Mouse (Mus musculus) hindbrain, embryonic 11.5 days (tissue): ENCODE measurements around the gene Anxa6. TPM values are rescaled to one million over a fixed set of nuclear protein-coding genes. Genes with fewer than 3 reads are reported as not detected.

Experiments
- ATAC-seq: fragments of 200-750 bp; cut with Nextera tagmentation; 2 replicates; pipeline ENCODE4 v1.8.0; 2017; ENCODE audit warnings: mild to moderate bottlenecking, moderate TSS enrichment, moderate library complexity; ENCODE audit not compliant: low FRiP score
- DNase-seq: peaks from one replicate; pipeline ENCODE4 v3.0.0-alpha.2; 2015; ENCODE audit warnings: low spot score
- H3K27ac ChIP-seq: fragments of 300-500 bp; sonication (generic); 2 replicates; pipeline ENCODE4 v1.5.1; 2014; ENCODE audit warnings: mild to moderate bottlenecking, low read depth, low read length
- H3K27me3 ChIP-seq: fragments of 300-500 bp; sonication (generic); 2 replicates; pipeline ENCODE4 v1.6.1; 2014; ENCODE audit warnings: mild to moderate bottlenecking, low read length, moderate library complexity, mixed read lengths; ENCODE audit not compliant: control insufficient read depth, insufficient read depth
- H3K36me3 ChIP-seq: fragments of 300-500 bp; sonication (generic); 2 replicates; pipeline ENCODE4 v1.6.1; 2014; ENCODE audit warnings: mild to moderate bottlenecking, low read length, moderate library complexity, mixed read lengths; ENCODE audit not compliant: control insufficient read depth, insufficient read depth
- H3K4me1 ChIP-seq: fragments of 300-500 bp; sonication (generic); replicated peaks from 2 replicates; pipeline ENCODE4 v1.6.1; 2014; ENCODE audit warnings: low read length, mixed read lengths; ENCODE audit not compliant: control insufficient read depth, insufficient read depth
- H3K4me2 ChIP-seq: fragments of 300-500 bp; sonication (generic); replicated peaks from 2 replicates; pipeline ENCODE4 v1.6.1; 2014; ENCODE audit warnings: mild to moderate bottlenecking, low read depth, low read length
- H3K4me3 ChIP-seq: fragments of 300-500 bp; sonication (generic); 2 replicates; pipeline ENCODE4 v1.5.1; 2014; ENCODE audit warnings: low read depth, low read length
- H3K9ac ChIP-seq: fragments of 300-500 bp; sonication (generic); 2 replicates; pipeline ENCODE4 v1.6.1; 2014; ENCODE audit warnings: low read depth, low read length
- H3K9me3 ChIP-seq: fragments of 300-500 bp; sonication (generic); 2 replicates; pipeline ENCODE4 v1.6.1; 2016; ENCODE audit warnings: low read length; ENCODE audit not compliant: control insufficient read depth
- WGBS: fragments of 180-500 bp; shearing (Covaris S2); extraction: QIAGEN DNeasy Blood & Tissue Kit; methylation state at CpG from one replicate; pipeline ENCODE4 v1.1.7; 2014; 5-methylcytosine and 5-hydroxymethylcytosine counted together
- polyA plus RNA-seq: library from polyadenylated mRNA; unstranded; fragments of >200 nt; fragmentation: Nextera tagmentation; extraction: Ambion mirVana; gene quantifications from 2 replicates; pipeline ENCODE4 v1.2.1, GENCODE M21; 2014

The Anxa6 gene
- polyA plus RNA-seq, 1 experiment from 2014 or later: 91.6 TPM

- 90% methylated on average over 4 of the region's 4 CpGs for WGBS
- no peaks in the 10 kb centered on the region for H3K9me3 ChIP-seq
- ATAC-seq (no peak), DNase-seq (no peak)
- no peak overlapping the region for H3K4me2 ChIP-seq
- H3K27me3 ChIP-seq: no peaks in the 10 kb centered on the region
- no peaks in the 10 kb centered on the region for H3K4me1 ChIP-seq
- no peak overlapping the region for H3K4me3 ChIP-seq
- H3K36me3 ChIP-seq: no peaks in the 10 kb centered on the region
- no peak overlapping the region for H3K27ac ChIP-seq
- no peak overlapping the region for H3K9ac ChIP-seq
These were observed 51.6 kb downstream of the Anxa6 start for GRCm38 (mm10) chr11:54981630-54982029.

GRCm38 (mm10) chr11:54977385-54977937 is 55.8 kb downstream of the Anxa6 start:
- H3K27ac ChIP-seq: no peak overlapping the region
- H3K4me2 ChIP-seq: no peak overlapping the region
- ATAC-seq (no peak), DNase-seq (no peak)
- H3K4me1 ChIP-seq: no peaks in the 10 kb centered on the region; the same call in 1 of the 2 replicates
- WGBS: 68% methylated on average over 6 of the region's 6 CpGs
- H3K9me3 ChIP-seq: no peaks in the 10 kb centered on the region
- no peak overlapping the region for H3K4me3 ChIP-seq
- H3K27me3 ChIP-seq: no peaks in the 10 kb centered on the region
- no peak overlapping the region for H3K9ac ChIP-seq
- H3K36me3 ChIP-seq: no peaks in the 10 kb centered on the region

- H3K27ac ChIP-seq: no peak overlapping the region
- WGBS: 96% methylated on average over 2 of the region's 2 CpGs
- no peaks in the 10 kb centered on the region for H3K9me3 ChIP-seq
- no peak overlapping the region for H3K9ac ChIP-seq
- H3K4me1 ChIP-seq: no peaks in the 10 kb centered on the region; the same call in 1 of the 2 replicates
- no peaks in the 10 kb centered on the region for H3K36me3 ChIP-seq
- H3K4me2 ChIP-seq: no peak overlapping the region
- H3K4me3 ChIP-seq: no peak overlapping the region
- DNase-seq (no peak), ATAC-seq (no peak)
- no peaks in the 10 kb centered on the region for H3K27me3 ChIP-seq
These were observed 56.9 kb downstream of the Anxa6 start for GRCm38 (mm10) chr11:54976351-54976750.

- Histone ChIP-seq H3K9me3 (no peaks in the 10 kb centered on the region), H3K4me1 (no peaks in the 10 kb centered on the region; the same call in 1 of the 2 replicates), H3K9ac (no peak overlapping the region), H3K27me3 (no peaks in the 10 kb centered on the region), H3K36me3 (no peaks in the 10 kb centered on the region), H3K4me3 (no peak overlapping the region), H3K4me2 (no peak overlapping the region), H3K27ac (no peak overlapping the region)
- DNase-seq (no peak), ATAC-seq (no peak)
- 92% methylated on average over 2 of the region's 2 CpGs for WGBS
These were observed 57.5 kb downstream of the Anxa6 start for GRCm38 (mm10) chr11:54975756-54976155.

GRCm38 (mm10) chr11:54975340-54975739 is 57.9 kb downstream of the Anxa6 start:
- Histone ChIP-seq H3K4me2 (no peak overlapping the region), H3K9me3 (no peaks in the 10 kb centered on the region), H3K4me1 (no peaks in the 10 kb centered on the region; the same call in 1 of the 2 replicates), H3K27me3 (no peaks in the 10 kb centered on the region), H3K27ac (no peak overlapping the region), H3K36me3 (no peaks in the 10 kb centered on the region), H3K9ac (no peak overlapping the region), H3K4me3 (no peak overlapping the region)
- ATAC-seq (no peak), DNase-seq (no peak)
- WGBS: 86% methylated on average over 5 of the region's 5 CpGs

- ATAC-seq (no peak), DNase-seq (no peak)
- Histone ChIP-seq H3K9me3 (no peaks in the 10 kb centered on the region), H3K27me3 (no peaks in the 10 kb centered on the region), H3K4me1 (no peaks in the 10 kb centered on the region; the same call in 1 of the 2 replicates), H3K4me3 (no peak overlapping the region), H3K27ac (no peak overlapping the region), H3K9ac (no peak overlapping the region), H3K4me2 (no peak overlapping the region), H3K36me3 (no peaks in the 10 kb centered on the region)
- 94% methylated on average over 4 of the region's 4 CpGs for WGBS
These were observed 58.6 kb downstream of the Anxa6 start for GRCm38 (mm10) chr11:54974639-54975038.

- no peaks in the 10 kb centered on the region for H3K9me3 ChIP-seq
- H3K4me3 ChIP-seq: no peak overlapping the region
- DNase-seq (peak; percentile 54), ATAC-seq (no peak)
- no peaks in the 10 kb centered on the region; the same call in 1 of the 2 replicates for H3K4me1 ChIP-seq
- no peak overlapping the region for H3K9ac ChIP-seq
- no peaks in the 10 kb centered on the region for H3K27me3 ChIP-seq
- 57% methylated on average over 8 of the region's 8 CpGs for WGBS
- H3K36me3 ChIP-seq: no peaks in the 10 kb centered on the region
- H3K27ac ChIP-seq: no peak overlapping the region
- no peak overlapping the region for H3K4me2 ChIP-seq
These were observed 59.6 kb downstream of the Anxa6 start for GRCm38 (mm10) chr11:54973481-54974212.

GRCm38 (mm10) chr11:54972789-54973188 is 60.5 kb downstream of the Anxa6 start:
- DNase-seq (no peak), ATAC-seq (no peak)
- Histone ChIP-seq H3K27me3 (no peaks in the 10 kb centered on the region), H3K36me3 (no peaks in the 10 kb centered on the region), H3K9ac (no peak overlapping the region), H3K4me2 (no peak overlapping the region), H3K4me3 (no peak overlapping the region), H3K9me3 (no peaks in the 10 kb centered on the region), H3K27ac (no peak overlapping the region), H3K4me1 (no peaks in the 10 kb centered on the region; the same call in 1 of the 2 replicates)
- WGBS: 79% methylated on average over 4 of the region's 6 CpGs
